Mouse (Mus musculus): ENCODE measurements around the gene Sstr4.

Gene Sstr4

DNA sequence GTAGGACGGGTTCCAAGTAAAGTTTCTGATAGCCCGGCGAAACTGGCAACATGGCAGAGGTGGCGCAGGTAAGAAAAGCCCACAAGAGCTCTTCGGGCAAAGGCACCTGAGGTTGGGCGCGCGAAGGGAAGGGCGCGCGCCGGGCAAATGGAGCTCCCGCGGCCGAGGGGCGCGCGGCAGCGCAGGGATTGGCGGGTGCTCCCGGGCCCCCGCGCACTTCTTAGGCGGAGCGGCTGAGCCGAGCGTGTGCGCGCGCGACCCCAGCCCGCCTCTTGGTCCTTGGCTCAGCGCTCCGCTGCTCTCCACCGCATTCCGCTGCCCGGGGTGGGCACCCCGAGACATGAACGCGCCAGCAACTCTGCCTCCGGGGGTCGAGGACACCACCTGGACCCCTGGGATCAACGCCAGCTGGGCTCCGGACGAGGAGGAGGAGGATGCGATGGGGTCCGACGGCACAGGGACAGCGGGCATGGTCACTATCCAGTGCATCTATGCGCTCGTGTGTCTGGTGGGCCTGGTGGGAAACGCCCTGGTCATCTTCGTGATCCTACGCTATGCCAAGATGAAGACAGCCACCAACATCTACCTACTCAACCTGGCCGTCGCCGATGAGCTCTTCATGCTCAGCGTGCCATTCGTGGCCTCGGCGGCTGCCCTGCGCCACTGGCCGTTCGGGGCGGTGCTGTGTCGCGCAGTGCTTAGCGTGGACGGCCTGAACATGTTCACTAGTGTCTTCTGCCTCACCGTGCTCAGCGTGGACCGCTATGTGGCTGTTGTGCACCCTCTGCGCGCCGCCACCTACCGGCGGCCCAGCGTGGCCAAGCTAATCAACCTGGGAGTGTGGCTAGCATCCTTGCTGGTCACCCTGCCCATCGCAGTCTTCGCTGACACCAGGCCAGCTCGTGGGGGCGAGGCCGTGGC lies at the start of gene Sstr4:
Gene Sstr4, plus strand, starts transcription at position 214 of the 921 bp plus-strand sequence.
- no peak for DNase-seq (ENCODE audit: low read depth in 2 of 2, low spot score in 2 of 2)

DNA sequence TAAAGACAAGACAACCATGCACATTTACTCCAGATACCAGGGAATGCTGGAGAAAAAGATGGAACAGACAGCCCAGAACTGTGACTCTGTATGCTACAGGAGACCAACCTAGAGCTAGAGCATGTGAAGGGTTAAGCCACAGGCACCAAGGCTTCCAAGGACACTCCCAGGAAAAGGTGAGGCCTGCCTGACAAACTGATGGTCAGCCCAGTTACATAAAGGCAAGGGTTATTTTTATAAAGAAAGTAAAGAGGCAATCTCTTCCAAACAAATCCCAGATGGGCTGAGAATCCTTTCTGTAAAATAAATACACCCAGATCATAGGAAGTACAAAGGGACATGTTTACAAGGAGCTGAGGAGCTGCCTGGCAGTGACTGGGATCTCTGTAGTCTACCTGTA lies 49.8 kb upstream of the Sstr4 start:
- DNase-seq (ENCODE audit: low read depth in 2 of 2, low spot score in 2 of 2), result no peak

DNA sequence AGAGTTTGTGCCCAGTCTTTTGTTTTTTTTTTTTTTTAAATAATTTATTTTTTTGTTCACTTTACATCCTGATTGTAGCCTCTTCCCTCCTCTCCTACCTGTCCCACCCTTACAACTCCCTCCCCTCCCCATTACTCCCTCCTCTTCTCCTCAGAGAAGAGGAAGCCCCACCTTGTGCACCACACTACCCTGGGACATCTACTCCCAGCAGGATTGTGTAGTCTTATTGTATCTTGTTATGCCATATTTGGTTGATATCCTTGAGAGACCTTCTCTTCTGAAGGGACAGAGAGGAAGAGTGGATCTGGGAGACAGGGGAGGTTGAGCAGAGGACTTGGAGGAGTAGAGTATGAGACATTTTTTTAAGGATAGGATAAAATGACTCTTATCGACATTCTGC lies 48.2 kb upstream of the Sstr4 start:
- DNase-seq (ENCODE audit: low read depth in 2 of 2, low spot score in 2 of 2), result no peak

DNA sequence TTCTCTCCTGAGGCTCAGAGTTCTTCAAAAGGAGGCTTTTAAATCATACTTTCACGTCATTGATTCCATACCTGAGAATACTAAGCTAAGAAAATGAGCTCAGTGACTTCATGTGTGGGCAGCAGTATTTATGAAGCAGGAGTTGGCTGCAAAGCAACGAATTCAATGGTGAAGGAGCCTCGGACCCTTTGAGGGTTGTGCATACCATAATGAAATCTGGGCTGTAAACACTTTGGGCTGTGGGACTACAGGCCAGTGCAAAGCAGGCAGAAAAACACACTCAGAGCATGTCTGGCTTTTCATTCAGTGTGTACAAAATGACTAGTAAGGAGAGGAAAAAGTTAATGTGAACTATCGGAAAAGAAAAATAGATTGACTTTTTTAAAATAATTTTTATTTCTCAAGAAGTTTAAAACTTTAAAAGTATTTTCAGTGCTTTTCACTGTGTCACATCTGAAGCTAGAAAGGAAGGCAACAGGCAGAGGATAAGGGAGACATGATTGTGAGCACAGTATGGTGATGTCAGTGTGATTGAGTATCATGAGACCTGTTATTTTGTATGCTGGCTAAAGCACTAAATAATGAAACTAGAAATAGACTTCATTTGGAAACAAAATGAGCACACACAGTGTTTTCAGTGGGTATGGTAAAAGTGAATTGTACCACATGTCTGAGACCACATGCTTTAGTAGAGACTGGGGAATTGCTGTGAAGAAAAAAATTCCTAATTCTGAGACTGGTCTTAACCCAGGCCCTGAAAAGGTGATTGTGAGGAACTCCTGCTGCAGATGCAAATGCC lies 45.4 kb upstream of the Sstr4 start:
- no peak for DNase-seq (ENCODE audit: low read depth in 2 of 2, low spot score in 2 of 2)

DNA sequence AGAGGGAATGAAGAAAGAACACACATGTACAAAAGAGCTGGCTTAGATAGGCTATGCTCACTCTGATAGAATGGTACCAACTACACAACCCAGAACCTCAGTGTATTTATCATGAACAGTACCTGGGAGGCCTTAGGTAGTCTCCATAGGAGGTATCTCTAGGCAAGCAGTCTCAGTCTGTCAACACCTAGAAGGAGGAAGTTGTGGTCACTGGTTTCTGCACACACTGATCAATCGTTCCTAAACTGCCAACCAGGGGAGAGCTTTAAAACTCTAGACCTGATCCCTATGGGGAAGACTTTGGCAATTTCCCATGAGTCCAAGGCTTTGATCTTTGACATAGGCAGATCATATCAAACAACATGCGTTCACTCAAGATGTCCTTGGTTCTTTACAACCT lies 44.7 kb upstream of the Sstr4 start:
- DNase-seq (ENCODE audit: low read depth in 2 of 2, low spot score in 2 of 2), result no peak

- no peak for DNase-seq (ENCODE audit: low read depth in 2 of 2, low spot score in 2 of 2)
These were observed 42.5 kb upstream of the Sstr4 start for GRCm38 (mm10) chr2:148352655-148353054.

- no peak for DNase-seq (ENCODE audit: low read depth in 2 of 2, low spot score in 2 of 2)
These were observed 38.0 kb upstream of the Sstr4 start for GRCm38 (mm10) chr2:148357145-148357544.

GRCm38 (mm10) chr2:148364536-148364935 lies 30.6 kb upstream of the Sstr4 start:
- no peak for DNase-seq (ENCODE audit: low read depth in 2 of 2, low spot score in 2 of 2)

- no peak for DNase-seq (ENCODE audit: low read depth in 2 of 2, low spot score in 2 of 2)
These were observed 29.9 kb upstream of the Sstr4 start for GRCm38 (mm10) chr2:148365227-148365626.

GRCm38 (mm10) chr2:148371743-148372630 lies 23.2 kb upstream of the Sstr4 start:
- no peak for DNase-seq (ENCODE audit: low read depth in 2 of 2, low spot score in 2 of 2)

DNA sequence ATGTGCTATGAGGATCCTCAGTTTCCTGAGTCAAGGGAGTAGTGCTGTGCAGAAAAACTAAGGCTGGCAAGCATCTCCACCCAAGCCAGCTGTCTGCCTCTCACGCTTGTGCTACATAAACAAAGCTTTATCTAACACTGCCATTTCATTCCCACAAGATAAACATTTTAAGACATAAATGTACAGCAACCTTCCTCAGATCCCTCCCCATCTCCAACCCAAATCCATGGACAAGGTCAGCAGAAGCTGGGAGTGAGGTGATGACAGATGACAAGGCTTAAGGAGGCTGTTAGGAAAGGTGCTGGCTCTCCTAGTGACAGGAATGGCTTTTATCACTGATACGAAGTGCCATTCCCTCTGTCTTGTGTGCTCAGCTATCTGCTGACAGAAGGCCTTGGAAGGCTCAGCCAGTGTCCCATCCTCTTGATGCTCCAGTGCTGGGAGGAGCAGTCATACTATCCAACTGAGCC lies 21.5 kb upstream of the Sstr4 start:
- no peak for DNase-seq (ENCODE audit: low read depth in 2 of 2, low spot score in 2 of 2)

DNA sequence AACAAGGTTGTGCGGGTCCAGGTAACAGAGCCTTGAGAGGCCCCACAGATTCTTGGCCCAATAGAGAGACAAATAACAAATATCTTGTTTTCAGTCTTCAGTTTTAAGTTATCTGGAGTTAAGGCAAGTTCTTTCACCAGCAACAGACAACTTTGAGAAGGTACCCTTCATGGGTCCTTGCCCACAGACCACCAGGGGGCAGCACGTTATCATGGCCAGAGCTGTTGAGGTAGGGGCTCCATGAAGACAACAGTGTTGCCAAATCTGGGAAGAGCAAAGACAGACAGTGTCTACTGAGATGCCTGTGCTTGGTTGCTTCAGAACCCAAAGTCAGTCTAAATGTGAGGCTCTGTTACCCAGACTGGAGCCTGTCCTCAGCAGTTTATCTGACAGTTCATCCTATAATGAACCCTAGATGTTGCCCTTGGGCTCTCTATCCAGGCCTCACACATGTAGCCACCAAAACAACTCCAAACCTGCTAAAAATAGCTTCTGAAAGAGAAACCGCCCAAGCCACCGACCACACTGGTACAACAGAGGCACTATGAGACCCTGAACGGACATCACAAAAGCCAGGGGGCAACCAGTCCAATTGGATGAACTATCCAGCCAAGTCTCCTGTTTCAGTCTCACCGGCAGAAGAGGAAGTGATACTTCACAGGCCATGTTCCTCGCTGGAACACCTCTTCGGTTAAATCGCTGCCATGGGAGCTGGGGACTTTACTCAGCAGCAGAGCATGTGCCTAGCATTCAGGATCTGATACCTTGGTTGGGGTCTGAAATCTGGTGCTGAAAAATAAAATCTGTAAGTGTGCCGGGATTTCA lies 19.6 kb upstream of the Sstr4 start:
- peak in 1 of 2 experiments; percentile 3 for DNase-seq (ENCODE audit: low read depth in 2 of 2, low spot score in 2 of 2)

DNA sequence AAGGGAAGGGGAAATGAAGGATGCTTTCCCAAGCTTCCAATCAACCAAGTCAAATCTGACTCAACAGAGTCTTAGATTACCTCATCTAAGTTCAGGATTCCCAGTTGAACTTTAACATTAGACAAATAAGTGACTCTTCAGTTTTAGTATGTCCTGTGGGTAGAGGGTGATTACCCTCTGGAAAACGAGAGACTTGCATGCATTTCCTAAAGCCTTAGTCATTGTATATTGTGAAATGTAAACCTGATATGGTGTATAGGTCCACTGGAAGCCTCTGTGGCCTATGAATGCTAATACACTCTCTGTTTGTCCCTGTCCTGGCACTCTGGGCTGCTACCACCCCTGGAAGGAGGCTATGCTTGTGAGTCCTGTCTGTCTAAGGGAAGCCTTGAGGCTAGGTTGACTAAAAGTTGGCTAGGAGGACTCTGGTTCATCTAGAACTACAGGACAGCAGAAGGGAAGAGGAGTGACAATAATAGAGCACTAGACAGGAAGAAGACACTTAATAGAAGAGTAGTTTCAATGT lies 16.3 kb upstream of the Sstr4 start:
- DNase-seq (ENCODE audit: low read depth in 2 of 2, low spot score in 2 of 2), result no peak

DNA sequence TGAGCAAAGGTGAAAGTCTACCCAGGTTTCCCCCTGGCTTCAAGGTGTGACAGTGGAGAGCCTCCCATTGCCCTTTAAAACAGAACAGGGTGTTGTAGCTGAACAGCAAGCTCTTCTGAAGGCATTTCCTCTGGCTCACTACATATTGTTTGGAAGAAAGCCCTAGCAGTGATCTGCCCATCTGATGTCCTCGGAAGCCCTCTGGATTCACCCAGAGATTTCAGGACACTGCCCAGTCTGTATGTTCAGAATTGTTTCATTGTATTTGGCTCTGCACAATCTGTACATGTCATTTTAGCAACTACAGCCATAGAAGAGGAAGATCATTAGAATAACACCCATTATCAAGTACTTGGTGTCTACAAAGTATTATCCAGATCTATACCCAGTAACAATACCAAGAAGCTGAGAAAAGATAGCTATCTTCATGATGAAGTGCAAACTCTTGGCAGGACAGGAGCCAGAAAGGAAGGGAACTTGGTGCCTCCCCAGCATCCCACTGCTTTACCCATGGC lies 15.2 kb upstream of the Sstr4 start:
- no peak for DNase-seq (ENCODE audit: low read depth in 2 of 2, low spot score in 2 of 2)

GRCm38 (mm10) chr2:148381076-148381475 lies 14.1 kb upstream of the Sstr4 start:
- no peak for DNase-seq (ENCODE audit: low read depth in 2 of 2, low spot score in 2 of 2)

- DNase-seq (ENCODE audit: low read depth in 2 of 2, low spot score in 2 of 2), result no peak
These were observed 8.7 kb upstream of the Sstr4 start for GRCm38 (mm10) chr2:148386476-148386875.

DNA sequence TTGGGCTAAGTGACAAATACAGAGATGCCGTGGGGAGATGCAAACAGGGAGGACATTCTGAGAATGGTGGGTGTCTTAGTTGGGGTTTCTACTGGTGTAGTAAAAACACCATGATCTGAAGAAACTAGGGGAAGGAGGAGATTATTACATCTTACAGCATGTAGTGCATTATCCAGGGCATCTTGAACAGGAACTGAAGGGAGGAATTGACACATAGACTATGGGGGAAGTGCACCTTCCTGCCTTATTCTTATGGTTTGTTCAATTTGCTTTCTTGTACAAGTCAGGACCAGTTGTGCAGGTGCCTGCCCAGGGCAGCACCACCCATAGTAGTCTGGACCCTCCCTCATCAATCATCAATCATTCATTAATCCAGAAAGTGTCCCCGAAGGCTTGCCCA lies 8.2 kb upstream of the Sstr4 start:
- no peak for DNase-seq (ENCODE audit: low read depth in 2 of 2, low spot score in 2 of 2)

DNA sequence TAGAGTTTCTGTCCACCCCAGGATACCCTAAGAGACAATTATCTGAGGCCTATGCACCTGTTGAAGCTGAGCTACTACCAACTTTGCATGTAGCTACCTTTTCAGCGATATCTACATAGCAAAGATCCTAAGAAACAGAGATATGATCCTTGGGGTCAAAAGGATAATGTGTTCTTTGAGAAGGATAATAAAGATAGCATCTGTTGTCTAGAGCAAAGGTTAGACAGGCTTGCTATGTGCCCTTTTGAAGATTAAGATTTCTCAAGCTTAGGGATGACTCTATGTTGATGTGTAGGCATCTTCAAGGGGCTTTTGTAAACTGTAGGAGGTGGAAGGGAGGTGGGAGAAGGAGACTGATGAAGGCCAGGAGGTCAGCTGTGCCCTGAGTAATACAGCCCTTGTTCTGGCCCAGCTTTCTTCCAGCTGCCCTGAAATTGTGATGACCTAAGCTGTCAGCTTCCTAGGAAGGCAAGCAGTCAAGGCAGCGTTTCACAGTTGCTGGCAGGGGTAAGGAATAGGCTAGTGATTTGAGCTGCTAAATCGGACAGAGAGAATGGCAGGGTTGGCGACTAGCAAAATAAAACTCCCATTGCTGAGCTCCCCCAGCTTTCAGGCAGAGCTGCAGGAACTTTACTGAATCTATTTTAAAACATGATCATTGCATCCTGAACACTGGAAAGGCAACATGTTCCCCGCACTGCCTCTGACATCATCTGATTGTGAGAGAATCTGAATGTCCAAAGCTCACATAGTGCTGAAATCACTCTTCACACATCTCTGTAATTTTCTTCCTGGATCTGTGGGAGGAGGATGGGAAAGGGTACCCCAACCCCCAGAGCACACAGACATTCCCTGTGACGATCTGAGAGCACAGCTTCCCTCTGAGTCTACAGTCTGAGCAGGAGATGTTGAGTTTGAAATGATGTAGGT lies 7.2 kb upstream of the Sstr4 start:
- no peak for DNase-seq (ENCODE audit: low read depth in 2 of 2, low spot score in 2 of 2)

DNA sequence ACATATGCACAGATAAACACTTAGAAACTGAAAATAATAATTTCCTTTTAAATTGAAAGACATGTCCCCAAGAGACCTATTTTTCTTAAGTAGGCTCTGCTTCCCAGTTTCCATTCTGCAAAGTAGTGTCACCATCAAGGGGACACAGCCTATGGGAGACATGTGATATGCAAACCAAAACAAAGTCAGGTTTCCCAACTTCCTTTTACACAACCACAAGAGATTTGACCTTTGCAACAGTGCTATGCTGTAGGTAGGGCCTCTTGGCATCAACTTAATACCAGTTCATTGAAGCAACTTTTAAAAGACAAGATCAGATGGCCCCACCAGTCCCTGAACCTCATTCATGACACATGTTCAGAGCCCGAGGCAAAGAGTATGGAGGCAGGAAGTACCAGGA lies 2.0 kb upstream of the Sstr4 start:
- DNase-seq (ENCODE audit: low read depth in 2 of 2, low spot score in 2 of 2), result no peak
